Mouse (Mus musculus) kidney, postnatal 14 days (tissue): Measurements from ENCODE around the gene Guca1a.
"Not testable (repeated sequence)": the region's sequence is repeated elsewhere in the genome, so short reads cannot be mapped to it uniquely, and the experiment has no call there.

ENCODE experiments used
- DNase-seq: peaks from one replicate; pipeline ENCODE4 v3.0.0; 2022; ENCODE audit warnings: mixed read lengths

The Guca1a gene

DNA sequence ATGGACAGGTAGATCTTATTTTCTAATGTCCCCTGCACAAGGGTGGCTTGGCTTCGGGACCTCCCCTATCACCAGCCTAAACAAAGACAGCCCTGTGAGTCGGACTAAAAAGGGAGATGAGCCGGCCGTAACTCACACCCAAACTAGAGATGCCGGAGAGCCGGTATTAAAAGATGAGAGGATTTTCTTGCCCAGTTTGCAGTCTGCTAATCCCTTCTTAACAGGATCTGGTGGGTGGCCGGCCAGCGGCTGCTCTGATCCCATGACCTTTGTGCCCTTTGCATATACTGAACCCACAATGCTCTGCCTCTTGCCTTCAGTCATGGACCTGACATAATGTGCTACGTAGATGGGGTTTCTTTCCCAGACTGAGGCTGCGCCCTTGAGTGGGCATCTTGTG lies at the start of gene Guca1a:
TSS of gene Guca1a (minus strand) at position 134 of the 400 bp plus-strand sequence.
- DNase-seq: no peak

DNA sequence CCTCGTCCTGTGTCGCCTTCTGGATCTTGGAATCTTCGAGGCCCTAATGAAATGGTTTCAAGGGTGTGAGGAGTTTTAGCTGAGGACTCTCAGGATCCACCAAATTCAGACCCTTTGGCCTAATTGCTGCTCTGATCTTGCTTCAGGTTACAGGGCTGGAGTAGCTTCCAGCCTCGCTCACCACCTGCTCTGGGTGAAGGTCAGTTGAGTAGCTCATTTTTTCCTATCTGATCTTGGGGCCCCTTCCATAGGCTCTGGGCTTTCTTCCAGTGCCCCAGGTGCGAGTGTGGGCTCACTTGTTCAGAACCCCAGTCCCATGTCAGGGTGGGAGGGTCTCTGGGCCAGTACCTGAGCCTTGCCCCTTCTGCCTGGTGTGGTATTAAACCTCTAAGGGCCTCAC lies 49.0 kb upstream of the Guca1a start:
- DNase-seq: no peak

DNA sequence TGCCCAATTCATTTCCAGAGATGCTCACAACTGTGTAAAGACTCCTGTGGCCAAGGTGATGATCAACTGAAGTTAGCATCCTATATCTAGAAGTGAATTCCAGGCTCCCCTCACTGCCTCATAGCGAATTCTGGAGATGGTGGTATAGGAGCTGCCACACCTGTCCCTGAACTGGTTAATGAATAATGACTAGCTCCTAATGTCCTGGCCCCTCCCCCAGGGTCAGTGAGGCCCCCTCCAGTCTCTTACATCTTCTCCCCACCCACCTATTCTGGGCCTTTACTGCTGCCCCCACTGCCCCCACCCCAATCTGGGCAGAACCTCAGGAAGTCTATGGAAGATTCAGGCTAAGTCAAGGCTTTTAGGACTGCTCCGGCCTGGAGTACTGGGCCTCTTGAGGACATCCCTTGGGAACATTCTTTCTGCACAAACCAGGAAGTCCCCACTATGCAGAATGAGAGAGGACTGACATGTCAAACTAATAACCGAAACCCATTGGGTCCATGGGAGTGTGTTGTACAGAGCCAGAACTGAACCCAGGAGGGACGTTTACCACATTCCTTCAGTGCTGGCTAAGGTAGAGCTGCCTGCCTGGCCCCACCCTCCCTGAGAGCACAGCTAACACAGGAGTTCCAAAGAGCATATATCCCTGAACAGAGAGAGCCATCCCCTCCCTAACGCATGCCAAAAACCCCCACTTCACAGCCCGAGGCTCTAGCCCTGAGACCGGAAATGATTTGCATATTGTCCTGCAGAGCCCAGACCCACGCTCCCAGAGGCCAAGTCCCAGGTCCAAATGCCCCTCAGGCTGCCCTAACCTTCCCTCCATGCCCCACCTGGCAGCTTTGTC lies 48.4 kb upstream of the Guca1a start:
- DNase-seq: peak; percentile 37

DNA sequence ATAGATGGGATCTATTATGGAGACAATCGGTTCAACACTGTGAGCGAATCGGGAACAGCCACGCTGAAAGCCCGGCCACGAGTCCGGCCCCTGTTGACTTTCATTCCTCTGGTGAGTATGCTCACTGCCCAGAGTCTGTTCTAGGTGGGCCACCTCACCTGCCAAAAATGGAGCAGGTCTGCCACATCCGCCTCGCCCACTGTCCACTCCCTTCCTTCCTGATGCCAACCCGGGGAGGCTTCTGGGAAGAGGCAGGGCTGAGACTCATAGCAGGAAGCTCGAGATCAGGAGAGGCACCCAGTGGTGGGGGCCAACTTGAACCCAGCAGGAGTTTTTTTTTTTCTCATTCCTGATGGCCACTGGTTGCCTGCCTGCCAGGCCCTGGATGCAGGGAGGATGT lies 46.2 kb upstream of the Guca1a start:
- no peak for DNase-seq

DNA sequence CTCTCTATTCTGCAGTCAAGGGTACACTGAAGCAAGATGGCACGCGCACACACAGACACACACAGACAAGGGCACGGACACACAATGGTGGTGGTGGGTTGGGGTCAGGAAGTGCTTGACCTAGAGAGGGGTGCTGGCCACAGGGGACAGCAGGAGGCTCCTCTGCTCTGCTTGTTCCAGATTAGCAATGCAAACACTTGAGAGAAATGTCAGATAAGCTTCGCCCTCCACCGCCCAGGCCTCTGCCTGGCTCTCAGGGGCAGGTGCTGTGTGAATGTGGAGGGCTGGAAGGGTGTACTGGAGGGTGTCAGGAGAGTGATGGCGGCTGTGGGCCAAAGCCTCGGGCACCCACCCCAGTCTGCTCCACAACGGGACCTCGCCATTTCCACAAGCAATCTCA lies 45.6 kb upstream of the Guca1a start:
- DNase-seq: no peak

DNA sequence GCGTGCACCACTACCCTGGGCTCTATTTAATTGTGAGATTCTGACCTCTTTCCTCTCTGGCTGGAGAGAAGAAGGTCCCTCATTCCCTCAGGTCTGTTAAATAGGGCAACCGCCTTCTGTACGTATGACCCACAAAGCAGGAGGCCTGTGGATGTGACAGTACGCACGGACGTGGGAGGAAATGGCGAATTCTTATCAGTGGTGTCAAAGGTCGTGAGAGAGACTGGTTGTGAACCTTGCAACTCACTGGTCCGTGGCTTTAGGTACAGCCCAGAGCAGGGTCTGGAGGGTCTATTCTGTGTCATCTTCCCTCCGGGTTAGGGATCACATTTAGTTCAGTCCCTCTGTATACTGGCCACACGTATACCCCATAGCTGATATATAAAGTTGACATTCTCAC lies 45.1 kb upstream of the Guca1a start:
- no peak for DNase-seq

DNA sequence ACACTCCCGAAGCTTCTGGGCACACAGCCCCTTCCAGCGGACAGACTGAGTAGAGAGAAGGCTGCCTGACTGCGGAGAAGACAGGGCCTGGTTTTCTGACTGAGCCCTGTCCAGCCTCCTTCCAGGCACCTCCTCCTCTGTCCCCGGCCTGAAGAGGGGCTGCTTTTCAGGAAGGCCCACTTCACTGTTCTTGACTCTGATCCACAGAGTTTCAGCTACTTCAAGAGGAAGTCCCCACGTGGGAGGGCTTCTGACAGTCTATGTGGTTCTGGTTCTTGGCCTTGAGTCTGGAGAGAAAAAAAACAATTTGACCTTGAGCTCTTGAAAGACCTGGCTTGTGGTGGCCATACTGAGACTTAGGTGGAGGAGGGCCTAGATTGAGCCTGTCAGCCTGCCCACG lies 43.7 kb upstream of the Guca1a start:
- no peak for DNase-seq

DNA sequence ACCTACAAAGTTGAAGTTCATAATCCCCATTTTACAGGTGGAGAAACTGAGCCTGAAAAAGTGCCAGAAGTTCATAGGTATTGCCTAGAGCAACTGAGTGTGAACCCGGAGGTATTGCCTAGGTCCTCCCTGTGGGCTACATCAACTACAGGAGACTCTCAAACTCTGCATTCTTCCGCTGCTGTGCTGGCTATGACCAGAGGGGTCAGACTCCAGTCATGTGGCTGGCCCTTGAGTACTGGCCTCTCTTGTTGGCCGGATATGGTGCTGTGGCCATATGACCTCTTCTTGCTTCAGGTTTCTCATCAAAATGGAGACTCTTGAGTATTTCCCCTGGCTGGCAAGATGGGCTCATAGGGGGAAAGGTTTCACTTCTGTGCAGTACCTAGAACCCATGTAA lies 41.9 kb upstream of the Guca1a start:
- DNase-seq: no peak

DNA sequence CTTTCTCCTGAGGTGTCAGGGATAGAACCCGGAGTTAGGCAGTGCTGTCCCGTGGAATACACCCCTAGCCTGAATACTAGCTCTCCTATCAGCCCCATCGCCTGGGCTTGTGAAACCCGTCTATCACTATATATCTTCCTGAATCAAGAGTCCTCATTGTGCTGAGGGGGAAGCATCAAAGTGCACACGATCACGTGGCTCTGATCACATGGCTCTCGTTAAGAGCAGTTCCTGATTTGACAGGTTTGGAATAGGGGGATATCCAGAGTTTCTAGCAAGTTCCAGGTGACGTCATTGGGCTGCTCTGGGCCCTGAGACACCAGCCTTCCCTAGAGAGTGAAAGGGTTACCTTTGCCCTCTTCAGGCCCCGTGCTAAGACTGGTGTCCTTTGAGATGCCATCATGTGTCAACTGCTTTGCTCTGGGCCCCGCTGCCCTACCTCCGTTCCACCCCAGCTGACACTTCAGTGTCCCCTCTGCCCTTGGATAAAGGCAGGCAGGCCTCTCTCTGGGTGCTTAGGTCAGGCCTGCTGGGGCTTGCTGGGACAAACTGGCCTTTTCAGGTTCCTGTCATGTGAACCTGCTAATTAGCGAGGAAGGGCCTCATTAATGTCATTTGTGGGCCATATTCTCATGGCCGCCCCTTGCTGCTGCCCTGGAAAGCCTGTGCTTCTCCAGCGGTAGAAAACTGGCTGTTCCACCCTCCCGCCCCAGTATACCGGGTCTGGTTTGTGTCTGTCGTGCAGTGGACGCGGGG lies 41.1 kb upstream of the Guca1a start:
- no peak for DNase-seq

DNA sequence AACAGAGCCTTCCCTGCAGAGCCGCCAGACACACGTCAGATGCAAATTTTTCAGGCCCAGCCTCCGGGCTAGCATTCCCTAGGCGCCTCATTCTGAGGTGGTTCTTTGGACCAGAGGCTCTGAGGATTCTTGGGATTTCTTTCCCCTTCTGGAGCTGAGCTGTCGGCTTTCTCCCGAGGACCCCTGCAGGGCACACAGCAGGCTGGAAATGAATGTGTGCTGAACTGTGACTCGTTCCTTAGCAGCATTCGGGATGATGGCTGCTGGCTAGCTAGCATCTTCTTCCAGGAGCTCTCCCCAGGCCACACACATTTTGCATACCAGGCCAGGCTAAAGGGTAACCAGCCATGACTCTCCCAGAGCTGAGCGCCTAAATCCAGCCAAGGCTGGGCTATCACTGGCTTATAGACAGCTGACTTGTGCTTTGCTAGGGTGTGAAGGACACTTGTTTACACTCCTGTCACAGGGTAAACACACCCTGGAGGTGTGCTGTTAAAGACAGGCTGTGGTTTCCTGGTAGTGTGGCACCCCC lies 40.0 kb upstream of the Guca1a start:
- DNase-seq: peak; percentile 58

DNA sequence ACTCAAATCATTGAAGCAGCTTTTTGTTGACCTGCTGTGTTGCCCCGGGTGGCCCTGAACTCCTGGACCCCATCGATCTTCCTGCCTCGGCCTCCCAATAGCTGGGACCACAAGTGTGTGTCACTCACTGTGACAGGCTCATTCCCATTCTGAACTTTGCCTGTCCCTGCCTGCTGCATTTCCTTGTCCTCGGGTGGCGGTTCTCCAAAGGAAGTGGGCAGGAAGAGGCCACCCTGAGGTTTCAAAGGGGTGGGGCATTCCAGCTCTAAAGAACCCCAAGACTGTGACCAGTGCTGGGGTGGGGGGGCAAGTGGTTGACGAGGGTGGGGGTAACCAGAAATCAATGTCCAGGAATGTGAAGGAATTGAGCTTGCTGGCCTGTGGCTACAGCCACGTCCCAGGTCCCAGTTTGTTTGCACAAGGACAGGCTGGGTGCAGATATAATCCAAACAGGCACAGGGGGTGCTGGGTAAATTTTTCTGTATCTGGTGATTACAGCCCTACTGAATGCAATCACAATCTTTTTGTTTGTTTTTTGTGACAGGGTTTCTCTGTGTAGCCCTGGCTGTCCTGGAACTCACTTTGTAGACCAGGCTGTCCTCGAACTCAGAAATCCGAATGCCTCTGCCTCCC lies 39.1 kb upstream of the Guca1a start:
- no peak for DNase-seq

DNA sequence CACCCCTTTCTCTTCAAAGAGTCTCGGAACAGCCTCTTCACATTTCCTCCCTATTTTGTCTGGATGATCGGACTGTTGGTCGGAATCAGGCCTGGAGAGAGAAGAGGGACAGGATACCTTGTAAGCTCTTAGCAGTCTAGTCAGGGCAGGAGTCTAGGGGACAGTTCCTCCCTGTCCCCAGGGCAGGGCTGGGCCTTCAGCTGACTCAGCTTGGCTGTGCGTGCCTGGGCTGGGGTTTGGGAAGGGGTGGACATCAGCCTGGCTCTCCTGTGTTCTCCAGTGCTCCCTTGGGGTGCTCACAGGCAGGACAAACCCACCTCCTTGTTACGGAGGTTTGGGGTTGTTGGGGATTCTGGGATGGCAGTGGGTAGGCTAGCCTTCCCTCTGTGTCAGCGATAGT lies 38.2 kb upstream of the Guca1a start:
- no peak for DNase-seq

DNA sequence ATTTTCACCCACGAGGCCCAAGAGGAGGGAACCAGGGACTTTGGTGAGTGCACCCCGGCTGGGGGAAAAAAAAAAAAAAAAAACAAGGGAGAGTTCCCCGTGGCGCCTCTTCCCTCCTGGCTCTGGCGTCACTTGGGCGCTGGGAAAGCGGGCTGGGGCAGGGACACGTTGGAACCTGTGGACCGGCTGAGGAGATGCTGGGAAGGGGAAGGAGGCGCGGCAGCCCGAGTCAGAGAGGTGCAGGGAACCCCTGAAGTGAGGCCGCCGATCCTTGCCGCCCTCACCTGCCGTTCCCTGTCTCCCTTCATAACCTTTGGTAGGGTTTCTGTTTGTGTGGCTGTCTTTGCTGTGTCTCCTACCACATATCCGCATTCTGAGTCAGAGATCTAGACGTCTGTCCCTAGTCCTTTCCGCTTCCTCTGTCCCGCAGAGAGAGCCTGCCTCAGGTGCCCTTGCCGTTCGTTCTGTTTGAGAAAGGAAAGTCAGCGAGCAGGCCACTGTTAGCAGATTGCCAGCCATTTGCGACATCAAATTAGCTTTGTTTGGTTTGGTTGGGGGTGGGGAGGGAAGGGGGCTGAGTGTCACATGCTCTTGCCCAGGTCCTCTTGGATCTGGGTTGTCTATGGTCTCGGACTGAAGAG lies 36.6 kb upstream of the Guca1a start, which contains the start of gene 1700001C19Rik:
TSS of gene 1700001C19Rik (minus strand) at position 470 of the 641 bp plus-strand sequence.
- DNase-seq: no peak

DNA sequence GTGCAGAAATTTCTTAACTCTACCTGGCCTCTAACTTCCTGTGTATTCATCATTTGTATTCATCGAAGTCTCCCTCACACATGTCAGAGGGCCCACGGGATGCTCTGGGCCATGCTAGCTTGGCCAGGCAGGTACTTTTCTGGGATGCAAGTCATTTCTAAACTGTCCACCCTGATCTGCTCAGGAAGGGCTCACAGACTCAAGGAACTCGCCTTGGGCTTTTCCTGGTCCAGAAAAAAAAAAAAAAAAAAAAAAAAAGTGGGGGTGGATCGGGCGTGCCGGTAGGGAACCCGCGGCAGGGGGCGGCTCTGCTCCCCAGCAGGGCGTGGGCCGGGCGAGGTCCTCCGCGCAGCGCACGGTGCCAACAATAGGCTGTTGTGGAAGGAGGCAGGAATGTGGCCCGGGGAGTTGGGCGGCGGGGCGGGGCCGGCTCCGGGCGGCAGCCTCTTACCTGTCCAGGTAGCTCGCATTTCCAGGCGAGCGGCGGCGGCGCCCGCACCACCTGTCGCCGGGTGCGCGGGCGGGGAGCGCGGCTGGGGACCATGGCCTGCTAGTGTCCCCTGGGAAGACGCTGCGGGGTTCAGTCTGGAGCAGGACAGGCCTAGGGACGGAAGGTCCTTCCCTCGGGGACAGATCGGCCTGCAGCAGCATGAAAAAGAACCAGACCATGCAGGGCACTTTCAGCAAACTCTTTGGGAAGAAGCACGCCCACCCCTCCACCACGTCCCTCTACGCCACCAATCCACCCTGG lies 35.9 kb upstream of the Guca1a start, which contains the start of gene AI661453:
TSS of gene AI661453 (plus strand) at position 460 of the 751 bp plus-strand sequence.
- DNase-seq: peak; percentile 85

DNA sequence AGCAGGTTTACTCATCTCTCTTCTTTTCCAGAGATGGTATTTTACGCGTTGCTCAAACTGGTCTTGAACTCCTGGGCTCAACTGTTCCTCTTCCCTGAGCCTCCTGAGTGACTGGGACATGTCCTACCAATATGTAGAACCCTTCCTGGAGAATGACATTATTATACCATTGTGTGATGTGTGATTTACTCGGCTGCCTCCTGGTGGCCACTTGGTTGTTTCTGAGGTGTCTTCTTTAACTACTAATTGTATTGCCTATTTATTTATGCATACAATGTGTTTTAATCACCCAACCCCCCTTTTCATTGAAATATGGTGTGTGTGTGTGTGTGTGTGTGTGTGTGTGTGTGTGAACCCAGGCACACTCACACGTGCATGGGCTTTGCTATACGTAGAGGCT lies 30.4 kb upstream of the Guca1a start:
- DNase-seq: no peak

DNA sequence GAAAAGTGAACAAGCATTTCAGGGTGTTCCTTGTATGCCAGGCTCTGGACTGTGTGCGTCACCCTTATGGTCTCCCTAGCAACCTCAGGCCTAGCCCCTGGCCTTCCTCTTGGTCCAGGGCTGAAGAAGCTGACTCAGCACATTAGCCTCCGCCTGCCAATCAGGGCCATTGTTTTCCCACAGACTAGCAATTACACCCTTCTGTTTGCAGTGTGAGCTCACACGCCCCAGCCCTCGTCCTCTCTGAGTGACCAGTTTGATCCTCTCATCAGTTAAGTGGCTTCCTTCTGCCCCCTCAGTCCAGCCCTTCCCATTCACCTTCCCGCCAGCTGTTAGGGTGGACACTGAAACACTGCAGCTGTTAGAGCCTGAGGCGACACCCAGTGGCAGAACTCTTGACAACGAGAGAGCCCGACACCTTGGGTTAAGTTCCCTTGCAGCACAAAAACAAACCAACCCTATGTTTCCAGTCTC lies 28.5 kb upstream of the Guca1a start:
- peak; percentile 62 for DNase-seq

DNA sequence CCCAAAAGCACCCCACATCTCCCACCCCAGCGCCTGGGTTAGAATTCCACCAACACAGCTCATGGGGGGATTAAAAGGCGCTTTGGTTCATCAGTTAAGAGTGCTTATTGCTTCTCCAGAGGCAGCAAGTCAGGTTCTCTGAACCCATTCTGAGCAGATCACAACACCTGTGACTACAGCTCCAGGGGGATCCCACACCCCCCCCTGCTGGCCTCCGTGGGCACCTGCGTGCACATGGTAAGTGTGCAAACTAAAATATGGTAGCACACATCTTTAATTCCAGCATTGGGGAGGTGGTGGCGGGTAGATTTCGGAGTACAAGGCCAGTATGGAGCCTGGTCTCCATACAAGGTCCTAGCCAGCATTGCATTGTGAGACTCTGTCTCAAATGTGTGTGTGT lies 26.9 kb upstream of the Guca1a start:
- DNase-seq: no peak

DNA sequence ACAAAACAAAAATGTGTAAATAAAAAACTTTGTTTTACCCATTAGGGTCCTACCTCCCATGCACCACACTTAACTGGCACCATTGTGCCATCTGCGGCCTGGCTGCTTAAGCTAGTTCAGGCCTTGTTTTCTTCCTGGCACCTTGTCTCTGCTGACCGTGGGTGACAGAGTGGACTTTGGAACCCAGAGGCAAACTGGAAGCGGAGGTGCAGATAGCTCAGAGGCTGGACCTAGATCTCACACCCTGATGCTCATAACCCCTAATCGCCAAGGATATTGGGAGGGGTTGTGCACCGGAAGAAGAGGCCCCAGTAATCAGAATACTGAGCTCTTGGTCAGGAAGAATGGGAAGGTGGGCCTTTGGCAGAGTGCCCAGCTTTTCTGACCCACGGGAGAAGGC lies 23.8 kb upstream of the Guca1a start:
- no peak for DNase-seq

DNA sequence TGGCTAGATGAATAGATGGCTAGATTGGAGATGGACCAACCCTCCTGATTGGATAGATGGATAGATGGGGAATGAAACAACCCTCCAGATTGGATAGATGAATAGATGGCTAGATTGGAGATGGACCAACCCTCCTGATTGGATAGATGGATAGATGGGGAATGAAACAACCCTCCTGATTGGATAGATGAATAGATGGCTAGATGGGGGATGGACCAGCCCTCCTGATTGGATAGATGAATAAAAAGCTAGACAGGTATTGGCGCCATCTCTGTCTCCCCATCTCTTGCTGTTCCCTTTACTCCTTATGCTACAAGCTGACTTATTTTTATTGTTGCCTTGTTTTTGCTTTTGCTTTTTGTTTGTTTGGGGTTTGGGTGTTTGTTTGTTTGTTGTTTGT lies 22.2 kb upstream of the Guca1a start:
- not testable (repeated sequence) for DNase-seq

DNA sequence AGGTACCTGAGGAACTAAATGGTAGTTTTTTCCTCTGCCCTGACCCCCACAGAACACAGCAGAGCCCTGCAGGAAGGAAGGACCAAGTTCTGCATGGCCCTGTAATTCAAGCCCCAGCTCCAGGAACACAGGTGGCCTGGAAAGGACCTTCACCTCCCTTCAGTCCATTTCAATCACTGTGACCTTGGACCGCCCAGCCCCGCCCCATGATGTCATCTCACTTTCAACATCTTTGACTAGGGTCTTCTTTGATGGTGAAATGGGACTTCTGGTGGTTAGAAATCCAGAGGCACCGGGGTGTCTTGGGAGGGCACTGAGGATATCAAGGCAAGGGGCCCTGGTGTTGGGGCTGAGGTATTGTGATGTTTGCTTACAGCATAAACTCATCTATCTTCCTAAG lies 21.2 kb upstream of the Guca1a start:
- DNase-seq: no peak

DNA sequence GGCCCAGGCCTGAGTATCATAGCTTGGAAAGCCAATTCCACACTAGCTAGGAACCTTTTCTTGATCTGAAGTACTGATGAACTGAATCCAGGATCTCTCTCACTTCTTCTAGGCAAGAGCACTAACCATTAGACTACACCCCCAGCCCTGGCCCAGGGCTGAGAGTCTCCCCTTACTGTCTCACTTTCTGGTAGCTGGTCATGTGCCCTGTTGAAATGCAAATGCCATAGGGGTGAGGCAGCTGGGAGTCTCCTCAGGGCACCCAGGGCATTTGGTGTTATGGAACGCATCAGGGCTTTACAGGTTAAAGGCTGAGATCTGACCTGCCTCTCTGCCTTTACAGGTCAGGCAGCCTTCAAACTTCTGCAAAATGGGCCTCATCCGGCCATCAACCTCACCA lies 19.8 kb upstream of the Guca1a start:
- DNase-seq: no peak
